ENCODE assay signal across 32 mouse cellular contexts in the genomic region with DNA sequence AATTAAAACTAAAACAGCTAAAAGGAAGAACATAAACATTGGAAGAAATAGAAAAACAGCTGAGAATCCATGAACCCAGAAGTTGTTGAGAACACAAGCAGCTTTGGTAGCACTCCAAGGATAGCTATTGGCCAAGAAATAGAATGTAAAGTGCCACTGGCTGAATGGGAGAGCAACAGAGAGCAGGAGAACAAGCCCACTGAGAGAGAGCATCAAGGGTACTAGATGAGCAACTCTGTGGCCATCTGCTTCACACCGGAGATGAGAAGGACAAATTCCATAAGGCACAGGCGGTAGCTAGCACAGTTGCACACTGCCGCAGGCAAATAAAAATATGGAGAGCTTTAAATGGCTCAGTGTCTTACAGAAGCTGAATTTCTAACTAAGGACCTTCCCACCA. TPM values are rescaled to one million over a fixed set of nuclear protein-coding genes. Genes with fewer than 3 reads are reported as not detected.
A peak's percentile ranks its signal among the peaks of the same experiment; 100 is the strongest.
DNase-seq lines count a peak whose midpoint lies in the region; ATAC-seq lines count a peak whose summit lies in the region.
"Had no signal": no experiment of that assay in that cellular context is flagged by ENCODE, and none has a peak within 500 bp of the region (broad histone marks: within the 10 kb centered on the region; RNA-seq: fewer than 3 reads in every experiment).

No protein-coding gene starts in this region.

- intact Hi-C loops in left cerebral cortex, postnatal 14 days (cut with DNase I) = no loop called here
- intact Hi-C loops in left cerebral cortex, postnatal 4 days (cut with DNase I) = no loop called here

- H3K27me3 ChIP-seq in forebrain, embryonic 14.5 days (replicated peaks; ENCODE audit: control insufficient read depth, insufficient read depth, low read length) = no peaks in the 10 kb centered on the region
- H3K27me3 ChIP-seq in forebrain, embryonic 16.5 days (replicated peaks; ENCODE audit: control insufficient read depth, insufficient read depth, low read length) = no peaks in the 10 kb centered on the region
- H3K27me3 ChIP-seq: forebrain, embryonic 15.5 days; heart, embryonic 12.5 days; kidney, embryonic 15.5 days; liver, embryonic 15.5 days; lung, embryonic 15.5 days; midbrain, embryonic 13.5 days had no signal

- no peaks in the 10 kb centered on the region for H3K36me3 ChIP-seq in forebrain, embryonic 14.5 days (ENCODE audit: control insufficient read depth, insufficient read depth, low read length)
- H3K36me3 ChIP-seq in forebrain, embryonic 16.5 days (ENCODE audit: control insufficient read depth, insufficient read depth) = no peaks in the 10 kb centered on the region
- H3K36me3 ChIP-seq: forebrain, embryonic 15.5 days; heart, embryonic 12.5 days; hindbrain, embryonic 10.5 days; kidney, embryonic 15.5 days; liver, embryonic 15.5 days; lung, embryonic 15.5 days; midbrain, embryonic 13.5 days had no signal

- 98% methylated on average over 3 of the region's 3 CpGs for WGBS in forebrain, embryonic 14.5 days
- WGBS in forebrain, embryonic 16.5 days = 86% methylated on average over 3 of the region's 3 CpGs

- H3K4me1 ChIP-seq in forebrain, embryonic 14.5 days (ENCODE audit: control insufficient read depth, insufficient read depth, low read length) = no peaks in the 10 kb centered on the region
- H3K4me1 ChIP-seq in forebrain, embryonic 16.5 days (replicated peaks; ENCODE audit: control insufficient read depth, insufficient read depth, low read length) = no peaks in the 10 kb centered on the region
- H3K4me1 ChIP-seq: forebrain, embryonic 15.5 days; heart, embryonic 12.5 days; hindbrain, embryonic 10.5 days; kidney, embryonic 15.5 days; liver, embryonic 15.5 days; lung, embryonic 15.5 days; megakaryocyte, embryonic 14.5 days; midbrain, embryonic 13.5 days had no signal

- ATAC-seq in forebrain, embryonic 14.5 days = no peak
- no peak for ATAC-seq in forebrain, embryonic 16.5 days
- ATAC-seq: activated CD4-positive, CD25-positive, alpha-beta regulatory T cell, adult 4 months; forebrain, embryonic 15.5 days; hindbrain, postnatal 0 days; intestine, embryonic 16.5 days; midbrain, embryonic 13.5 days had no signal

- peak; percentile 22 for DNase-seq in forebrain, embryonic 14.5 days (ENCODE audit: low spot score)
- peak; percentile 12 to 41 for DNase-seq in left cerebral cortex, postnatal 14 days (ENCODE audit: low spot score in 2 of 2)
- DNase-seq in left cerebral cortex, postnatal 4 days = no peak
- DNase-seq in brain, embryonic 18.5 days (ENCODE audit: low read depth, low spot score) = peak; percentile 16
- peak; percentile 10 to 17 for DNase-seq in layer of hippocampus, postnatal 36 days
- DNase-seq in gastrocnemius, adult 8-10 months (ENCODE audit: low spot score in 2 of 2) = no peak
- DNase-seq in ovary, postnatal 36 days (ENCODE audit: low spot score) = no peak
- DNase-seq: adrenal gland, adult 8-10 months; cerebellum, adult 9-10 months; gastrocnemius, postnatal 14 days; heart, adult 18-20 months; heart, postnatal 10 days; kidney, postnatal 4 days; liver; lung, postnatal 36 days; thymus, postnatal 14 days had no signal

- H3K9ac ChIP-seq in forebrain, embryonic 14.5 days (ENCODE audit: low read length) = no peak overlapping the region
- H3K9ac ChIP-seq in forebrain, embryonic 16.5 days (replicated peaks; ENCODE audit: low read depth, low read length) = no peak overlapping the region
- H3K9ac ChIP-seq: forebrain, embryonic 15.5 days; heart, embryonic 12.5 days; kidney, embryonic 15.5 days; liver, embryonic 15.5 days; lung, embryonic 15.5 days; midbrain, embryonic 13.5 days had no signal

- no peak overlapping the region for H3K4me3 ChIP-seq in forebrain, embryonic 14.5 days (ENCODE audit: low read depth, low read length)
- H3K4me3 ChIP-seq in forebrain, embryonic 16.5 days (replicated peaks; ENCODE audit: low read length) = no peak overlapping the region
- H3K4me3 ChIP-seq: forebrain, embryonic 15.5 days; heart, embryonic 12.5 days; hindbrain, embryonic 10.5 days; kidney, embryonic 15.5 days; liver, embryonic 15.5 days; lung, embryonic 15.5 days; megakaryocyte, embryonic 14.5 days; midbrain, embryonic 13.5 days had no signal

- no peak overlapping the region for H3K27ac ChIP-seq in forebrain, embryonic 14.5 days (ENCODE audit: low read depth, low read length)
- H3K27ac ChIP-seq in forebrain, embryonic 16.5 days (ENCODE audit: low read length) = no peak overlapping the region
- H3K27ac ChIP-seq: forebrain, embryonic 15.5 days; hindbrain, embryonic 10.5 days; hindbrain, postnatal 0 days; kidney, embryonic 15.5 days; liver, embryonic 15.5 days; lung, embryonic 15.5 days; midbrain, embryonic 13.5 days; stomach, postnatal 0 days had no signal

- no peaks in the 10 kb centered on the region for H3K9me3 ChIP-seq in forebrain, embryonic 14.5 days (replicated peaks; ENCODE audit: control insufficient read depth, low read length)
- no peaks in the 10 kb centered on the region for H3K9me3 ChIP-seq in forebrain, embryonic 16.5 days (ENCODE audit: control insufficient read depth, low read length)
- H3K9me3 ChIP-seq: forebrain, embryonic 15.5 days; heart, embryonic 12.5 days; hindbrain, embryonic 10.5 days; kidney, embryonic 15.5 days; liver, embryonic 15.5 days; lung, embryonic 15.5 days; megakaryocyte, embryonic 14.5 days; midbrain, embryonic 13.5 days had no signal

- H3K4me2 ChIP-seq in forebrain, embryonic 14.5 days (ENCODE audit: low read length) = no peak overlapping the region
- no peak overlapping the region for H3K4me2 ChIP-seq in forebrain, embryonic 16.5 days (ENCODE audit: low read length)
- H3K4me2 ChIP-seq: forebrain, embryonic 15.5 days; heart, embryonic 12.5 days; kidney, embryonic 15.5 days; liver, embryonic 15.5 days; lung, embryonic 15.5 days; midbrain, embryonic 13.5 days had no signal

RNA-seq across cellular contexts. Expression of a gene that starts 1.3 kb away (rescaled TPM):
- polyA plus RNA-seq in forebrain, embryonic 14.5 days (2014; fragmentation: Nextera tagmentation; extraction: Ambion mirVana) = not detected in 2 replicates
- polyA plus RNA-seq in forebrain, embryonic 16.5 days (2015; fragmentation: Nextera tagmentation; extraction: Ambion mirVana) = not detected in 2 replicates
- total RNA-seq in left cerebral cortex, postnatal 14 days (2021) = not detected
- total RNA-seq in left cerebral cortex, postnatal 4 days (2021) = not detected
- total RNA-seq in layer of hippocampus, postnatal 36 days (2021) = not detected
- total RNA-seq in gastrocnemius, adult 8-10 months (2022) = not detected
- total RNA-seq: adrenal gland, adult 8-10 months; gastrocnemius, postnatal 14 days; heart, adult 18-20 months; heart, postnatal 10 days; hindbrain, postnatal 0 days; left cerebral cortex, postnatal 10 days; monocyte, adult 5-6 weeks had no signal
- polyA plus RNA-seq: forebrain, embryonic 15.5 days; heart, embryonic 12.5 days; hindbrain, embryonic 10.5 days; hindbrain, postnatal 0 days; intestine, embryonic 16.5 days; kidney, embryonic 15.5 days; liver, embryonic 15.5 days; lung, embryonic 15.5 days; midbrain, embryonic 13.5 days; neural tube, embryonic 11.5 days; stomach, postnatal 0 days had no signal

Comparison
In these comparisons a context has a peak if more than half of its experiments do, and no peak if none do; other contexts are left out.
1. DNase-seq: peak in forebrain, embryonic 14.5 days (single experiment), left cerebral cortex, postnatal 14 days (2 of 2), brain, embryonic 18.5 days (single experiment) and layer of hippocampus, postnatal 36 days (2 of 2); none in left cerebral cortex, postnatal 4 days (single experiment), gastrocnemius, adult 8-10 months (0 of 2) and ovary, postnatal 36 days (single experiment).